Mouse (Mus musculus) ovary, postnatal 36 days (tissue): Measurements from ENCODE around the gene Mmp11.
"Not testable (repeated sequence)": the region's sequence is repeated elsewhere in the genome, so short reads cannot be mapped to it uniquely, and the experiment has no call there.

Source experiments
- DNase-seq: peaks from one replicate; pipeline ENCODE4 v3.0.0; 2022; ENCODE audit warnings: low spot score, mixed read lengths

Gene Mmp11

DNA sequence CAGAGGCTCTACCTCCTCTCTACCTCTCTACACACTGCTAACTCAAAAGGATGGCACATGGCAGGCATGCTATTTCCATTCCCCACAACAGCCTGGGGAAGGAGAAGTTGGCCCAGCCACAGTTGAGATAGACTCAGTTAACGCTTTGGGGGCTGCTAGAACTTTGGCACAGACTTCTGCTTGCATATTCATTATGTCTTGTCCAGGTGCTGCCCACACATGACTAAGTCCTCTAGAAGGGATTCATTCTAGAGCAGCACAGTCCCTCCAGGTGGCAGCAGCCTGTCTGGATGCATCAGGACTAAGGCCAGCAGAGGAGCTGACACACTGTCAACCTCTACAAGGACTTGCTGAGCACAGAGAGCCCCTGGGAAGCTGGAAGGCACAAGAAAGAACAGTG lies 40.1 kb downstream of the Mmp11 start:
- DNase-seq: no peak

DNA sequence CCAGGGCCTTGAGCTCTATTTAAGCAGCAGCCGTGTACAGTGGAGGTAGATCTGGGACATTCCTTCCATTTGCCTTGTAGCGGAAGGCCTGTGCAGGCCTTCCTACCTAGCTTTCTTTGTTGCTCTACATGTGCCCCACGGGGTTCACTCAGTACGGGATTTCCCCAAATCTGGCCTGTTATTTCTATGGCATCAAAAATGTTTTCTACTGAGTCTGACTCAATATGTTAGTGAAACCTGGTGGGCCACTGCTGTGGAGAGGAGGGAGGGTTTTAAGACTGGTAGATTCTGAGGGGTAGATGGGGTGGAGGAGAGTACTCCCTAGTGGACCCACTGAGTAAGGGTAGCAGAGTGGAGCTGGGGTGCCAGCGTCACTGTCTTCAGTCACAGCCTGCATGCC lies 40.6 kb downstream of the Mmp11 start:
- DNase-seq: no peak

DNA sequence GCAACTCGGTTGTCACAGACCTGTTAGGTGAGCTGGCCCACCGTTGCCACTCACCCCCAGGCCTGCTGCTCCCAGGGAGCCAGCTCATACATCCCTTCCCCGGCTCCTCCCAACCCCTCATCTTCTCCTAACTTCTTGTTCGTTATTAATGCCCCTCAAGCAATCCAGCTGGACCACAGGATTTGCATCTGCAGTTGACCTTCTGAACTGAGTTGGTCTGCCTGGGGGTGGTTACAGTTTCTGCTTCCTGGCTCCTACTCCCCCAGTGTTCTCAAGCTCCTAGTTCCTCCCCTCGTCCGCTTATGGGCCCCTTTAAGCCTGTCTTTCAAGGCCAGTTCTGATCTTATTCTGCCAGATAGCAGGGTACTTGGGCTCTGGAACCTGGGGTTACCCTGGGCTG lies 41.7 kb downstream of the Mmp11 start:
- DNase-seq: no peak

DNA sequence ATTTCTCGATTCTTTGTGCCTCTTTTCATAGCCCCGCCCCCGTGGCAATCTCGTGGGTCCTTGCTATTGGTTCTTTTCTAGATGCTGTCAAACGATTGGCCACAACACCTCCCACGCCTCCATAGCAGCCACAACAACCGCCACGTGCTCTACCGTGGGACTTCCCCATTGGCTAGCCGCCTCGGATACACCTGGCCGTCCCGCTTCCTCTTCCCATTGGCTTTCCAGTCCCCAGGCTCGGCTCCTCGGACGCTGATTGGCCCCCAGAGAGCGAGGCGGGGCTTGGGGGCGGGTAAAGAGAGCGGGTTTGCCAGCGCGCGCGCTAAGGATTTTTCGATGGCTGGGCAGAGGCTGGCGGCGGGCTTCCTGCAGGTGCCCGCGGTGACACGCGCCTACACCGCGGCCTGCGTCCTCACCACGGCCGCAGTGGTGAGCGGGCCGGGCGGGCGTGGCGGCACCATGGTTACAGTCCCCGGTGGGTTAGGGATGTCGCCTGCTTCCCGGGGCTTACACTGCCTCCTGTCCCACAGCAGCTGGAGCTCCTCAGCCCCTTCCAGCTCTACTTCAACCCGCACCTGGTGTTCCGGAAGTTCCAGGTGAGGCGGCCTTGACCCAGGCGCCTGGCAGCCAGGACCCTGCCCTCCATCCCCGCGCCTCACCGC lies 43.1 kb downstream of the Mmp11 start, which contains the start of gene Derl3:
Derl3 (plus strand) TSS at position 325 of the 662 bp plus-strand sequence.
- DNase-seq: peak; percentile 91

DNA sequence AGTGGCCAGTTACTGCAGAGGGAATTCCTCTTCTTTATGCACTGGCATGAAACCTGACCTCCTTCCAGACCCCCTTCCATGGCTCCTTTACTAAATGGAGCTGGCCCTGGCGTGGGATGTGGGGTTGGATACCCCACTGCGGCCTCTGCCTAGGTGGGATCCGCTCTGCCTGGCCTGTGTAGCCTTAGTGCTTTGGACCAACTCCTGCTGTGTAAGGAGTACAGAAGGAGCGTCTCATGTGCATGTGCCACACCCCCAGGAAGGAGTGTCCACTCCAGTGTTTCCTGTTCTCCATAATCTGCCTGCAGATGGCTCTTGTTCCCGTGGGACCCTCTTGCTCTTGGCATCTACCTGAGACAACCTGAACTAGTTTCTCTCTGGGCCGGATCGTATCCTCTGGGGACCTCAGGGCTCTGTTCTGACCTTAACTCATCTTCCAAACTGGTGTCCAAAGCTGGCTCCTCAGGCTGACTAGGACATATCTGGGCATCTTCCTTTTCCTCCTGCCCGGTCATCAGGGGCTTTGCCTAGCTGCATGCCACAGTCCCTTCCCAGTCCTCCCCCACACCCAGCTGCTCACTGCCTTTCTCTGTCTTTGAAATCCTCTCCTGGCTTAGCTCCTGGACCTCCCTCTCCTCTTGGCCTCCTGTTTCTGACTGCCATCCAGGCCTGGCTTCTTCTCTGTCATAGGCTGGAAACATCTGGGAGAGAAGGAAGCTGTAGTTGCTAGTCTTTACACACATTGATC lies 46.7 kb downstream of the Mmp11 start:
- no peak for DNase-seq

DNA sequence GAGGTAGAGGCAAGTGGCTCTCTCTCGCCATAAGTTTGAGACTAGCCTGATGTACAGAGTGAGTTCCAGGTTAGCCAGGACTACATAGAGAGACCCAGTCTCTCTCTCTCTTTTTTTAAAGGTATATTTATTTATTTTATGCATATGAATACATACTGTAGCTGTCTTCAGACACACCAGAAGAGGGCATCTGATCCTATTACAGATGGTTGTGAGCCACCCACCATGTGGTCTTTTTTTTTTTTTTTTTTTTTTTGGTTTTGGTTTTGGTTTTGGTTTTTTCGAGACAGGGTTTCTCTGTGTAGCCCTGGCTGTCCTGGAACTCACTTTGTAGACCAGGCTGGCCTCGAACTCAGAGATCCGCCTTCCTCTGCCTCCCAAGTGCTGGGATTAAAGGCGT lies 48.8 kb downstream of the Mmp11 start:
- DNase-seq: not testable (repeated sequence)

DNA sequence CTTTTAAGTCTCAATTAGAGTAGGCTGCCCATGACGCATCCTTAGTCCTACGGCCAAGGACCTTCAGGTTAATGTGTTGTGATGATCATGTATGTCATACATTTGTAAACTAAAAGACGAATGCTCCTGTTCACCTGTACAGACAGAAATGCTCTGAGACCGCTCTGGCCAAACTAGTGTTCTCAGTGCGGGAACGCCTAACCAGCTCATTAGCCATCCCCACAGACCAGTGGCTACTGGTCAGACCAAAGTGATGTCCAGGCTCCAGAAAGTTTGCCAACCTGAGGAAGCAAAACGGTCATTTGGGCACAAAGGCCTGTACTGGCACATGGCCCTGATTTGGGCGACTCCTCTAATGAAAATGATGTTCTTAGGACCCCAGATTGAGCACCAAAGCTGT lies 51.6 kb downstream of the Mmp11 start:
- DNase-seq: no peak

DNA sequence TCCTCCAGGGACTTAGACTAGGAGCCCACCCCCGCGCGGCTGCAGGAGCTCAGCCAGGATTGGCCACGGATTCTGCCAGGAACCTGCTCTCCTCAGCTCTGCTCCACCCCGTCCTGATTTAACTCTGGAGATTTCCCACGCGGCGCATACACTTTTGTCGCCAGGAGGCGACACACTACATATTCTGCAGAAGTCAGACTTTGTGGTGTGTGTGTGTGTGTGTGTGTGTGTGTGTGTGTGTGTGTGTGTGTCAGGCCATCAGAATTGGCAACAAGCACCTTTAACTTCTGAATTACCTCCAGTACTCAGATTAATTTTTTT lies 53.1 kb downstream of the Mmp11 start:
- DNase-seq: peak; percentile 80

DNA sequence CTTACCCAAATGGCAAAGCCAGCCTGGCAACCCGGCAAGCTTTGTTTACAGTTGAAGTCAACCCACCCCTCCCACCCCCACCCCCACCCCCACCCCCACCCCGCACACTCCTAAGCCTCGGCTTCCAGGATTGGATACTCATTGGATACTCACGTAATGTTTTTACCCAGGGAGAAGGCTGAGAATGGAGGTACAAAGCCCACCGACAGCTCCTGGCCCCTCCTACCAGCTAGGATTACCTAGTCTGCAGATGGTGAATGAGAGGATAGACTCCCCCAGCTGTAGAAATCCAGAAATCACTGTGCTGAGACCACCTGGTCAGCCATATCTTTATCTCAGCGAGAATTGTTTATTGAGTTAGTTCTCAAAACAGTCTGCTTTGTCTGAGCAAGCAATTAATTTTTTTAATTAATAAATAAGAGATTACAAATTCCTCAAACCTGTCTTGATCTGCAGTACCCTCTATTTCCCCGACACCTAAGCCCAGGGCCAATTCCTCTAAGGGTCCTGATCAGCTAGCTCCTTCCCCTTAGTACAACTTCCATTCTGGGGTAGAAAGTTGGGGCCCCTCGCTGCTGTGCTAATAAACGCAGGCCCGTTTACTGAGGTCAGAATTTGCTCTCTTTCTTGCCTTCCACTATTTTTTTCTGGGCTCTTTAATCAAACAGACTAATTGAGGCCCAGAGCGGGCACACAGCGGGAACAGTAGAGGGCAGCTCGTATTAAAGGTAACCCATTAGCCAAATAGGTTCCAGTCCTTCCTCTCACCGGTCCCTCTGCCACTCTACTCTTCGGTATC lies 53.7 kb downstream of the Mmp11 start:
- no peak for DNase-seq

DNA sequence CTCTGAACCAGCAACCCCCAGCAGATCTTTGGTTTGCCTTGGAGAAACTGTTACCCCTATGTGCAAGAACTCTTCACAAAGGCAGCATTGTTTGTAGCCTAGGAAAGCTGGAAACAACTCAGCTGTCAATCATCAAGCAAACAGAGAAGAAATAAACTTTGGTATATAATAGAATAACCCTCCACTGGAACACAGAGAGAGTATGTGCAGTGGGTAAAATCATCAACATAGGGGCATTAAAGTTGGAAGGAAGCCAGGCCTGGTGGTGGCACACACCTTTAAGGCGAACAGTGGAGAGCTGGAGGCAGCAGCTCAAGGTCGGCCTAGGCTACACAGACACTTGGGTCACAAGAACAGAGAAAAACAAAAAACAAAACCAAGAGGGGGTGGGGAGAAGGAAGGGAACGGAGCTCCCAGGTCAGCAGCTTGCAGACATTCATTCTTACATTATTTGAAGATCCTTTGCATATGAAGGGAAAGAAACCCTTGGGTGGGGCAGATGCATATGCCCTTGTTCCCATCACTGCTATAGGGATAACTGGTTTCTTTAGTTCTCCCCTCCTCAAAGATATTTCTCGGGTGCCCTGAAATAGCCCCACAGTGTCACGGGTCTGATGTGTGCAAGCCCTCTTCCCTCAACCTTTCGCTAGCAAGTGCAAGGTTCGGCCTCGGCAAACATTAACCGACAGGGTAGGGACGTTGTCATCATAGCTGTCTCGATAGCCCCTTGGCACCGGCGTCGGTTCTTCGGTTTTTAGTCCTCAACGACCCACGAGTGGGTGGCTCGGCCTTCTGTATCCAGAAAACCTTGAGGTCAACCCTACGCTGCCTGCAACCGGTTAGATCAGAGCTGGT lies 54.5 kb downstream of the Mmp11 start:
- DNase-seq: peak; percentile 21

DNA sequence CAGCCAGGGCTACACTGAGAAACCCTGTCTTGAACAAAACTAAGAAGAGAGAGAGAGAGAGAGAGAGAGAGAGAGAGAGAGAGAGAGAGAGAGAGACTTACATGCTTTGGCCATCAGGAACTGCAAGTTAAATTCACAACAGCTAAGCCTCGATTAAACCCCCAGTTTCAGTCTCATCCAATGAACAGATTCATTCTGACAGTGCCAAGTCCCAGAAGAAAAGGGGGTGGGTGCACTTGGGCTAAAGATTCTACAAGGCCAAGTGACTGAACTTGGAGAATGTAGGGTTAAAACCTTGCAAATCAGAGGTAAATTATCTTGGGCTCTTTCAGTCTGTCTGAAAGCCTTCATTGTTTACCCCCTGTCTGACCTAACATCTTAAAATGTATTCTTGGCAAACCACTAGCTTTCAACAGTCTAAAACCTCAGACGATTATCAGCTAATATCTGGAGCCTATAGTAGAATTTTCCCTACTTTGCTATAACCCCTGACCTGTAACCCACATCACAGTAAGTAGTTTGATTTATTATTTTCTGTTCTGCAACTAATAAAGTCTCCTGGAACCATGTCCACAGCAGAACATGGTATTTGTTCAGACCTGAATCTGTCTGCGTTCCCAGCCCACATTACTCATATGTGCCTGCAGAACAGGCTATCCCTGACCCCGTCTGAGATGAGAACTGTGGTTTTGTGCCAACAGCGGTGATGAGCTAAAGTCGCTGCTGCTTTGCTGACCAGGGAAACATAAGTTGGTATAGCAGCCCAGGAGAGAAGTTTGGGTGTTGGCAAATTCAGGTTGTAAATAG lies 55.3 kb downstream of the Mmp11 start:
- DNase-seq: no peak

DNA sequence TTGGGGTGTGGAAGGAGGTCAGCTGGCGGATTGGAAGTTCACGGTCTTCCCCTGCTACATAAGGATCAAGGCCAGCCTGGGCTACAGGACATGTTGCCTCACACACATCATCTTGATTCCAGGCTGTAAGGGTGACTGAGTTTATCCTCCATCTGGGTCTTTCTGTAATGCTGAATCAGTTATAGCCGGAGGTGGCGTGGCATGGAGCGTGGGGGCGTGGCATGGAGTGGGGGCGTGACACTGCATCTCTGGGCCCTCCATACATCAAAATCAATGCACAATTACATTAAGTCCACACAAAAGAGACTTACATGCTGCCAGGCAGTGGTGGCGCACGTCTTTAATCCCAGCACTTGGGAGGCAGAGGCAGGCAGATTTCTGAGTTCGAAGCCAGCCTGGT lies 55.9 kb downstream of the Mmp11 start:
- no peak for DNase-seq

DNA sequence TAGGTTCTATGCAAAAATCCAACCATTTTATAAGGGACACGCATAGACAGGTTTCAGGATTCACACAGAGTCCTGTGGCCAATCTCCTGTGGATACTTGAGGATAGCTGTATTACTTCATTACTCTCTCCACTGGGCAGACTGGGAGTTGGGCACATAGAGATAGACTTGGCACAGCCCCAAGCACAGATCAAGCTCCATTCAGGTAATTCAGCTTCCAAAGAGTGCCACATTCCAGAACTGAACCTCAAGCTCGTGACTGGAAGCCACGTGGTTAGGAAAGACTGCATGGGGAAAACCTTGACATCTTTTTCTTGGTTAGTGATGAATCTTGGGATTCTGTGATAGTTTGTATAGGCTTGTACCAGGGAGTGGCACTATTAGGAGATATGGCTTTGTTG lies 57.5 kb downstream of the Mmp11 start:
- no peak for DNase-seq

DNA sequence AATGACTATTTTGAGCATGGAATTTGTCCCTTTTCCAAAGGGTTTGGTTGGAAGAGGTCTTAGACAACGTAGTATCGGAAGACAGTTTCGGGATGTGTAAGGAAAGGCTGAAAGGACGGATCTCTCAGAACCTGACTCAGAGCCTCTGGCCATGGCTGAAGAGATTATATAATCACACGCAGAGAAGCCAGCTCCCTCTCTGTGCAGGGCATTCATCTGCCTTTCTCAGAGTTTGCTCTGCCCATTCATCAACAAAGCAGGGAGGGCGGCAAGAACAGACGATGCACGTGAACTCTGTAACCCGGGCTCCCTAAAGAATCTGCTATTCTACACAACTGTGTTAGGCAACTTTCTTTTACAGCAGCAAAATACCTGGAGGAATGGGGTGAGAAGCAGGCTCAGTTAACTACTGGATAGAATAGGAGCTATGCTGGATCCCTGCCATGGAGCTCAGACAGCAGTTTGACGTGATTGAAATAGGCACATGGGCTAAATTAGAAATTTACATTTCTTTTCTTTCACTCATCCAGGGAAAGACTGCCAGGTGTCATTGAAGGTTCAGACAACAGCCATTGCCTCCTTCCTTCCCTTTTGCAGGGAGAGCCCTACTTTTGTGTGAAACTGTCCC lies 62.6 kb downstream of the Mmp11 start:
- DNase-seq: no peak
